28 mouse cellular contexts compared by ENCODE assay signal in the genomic region with DNA sequence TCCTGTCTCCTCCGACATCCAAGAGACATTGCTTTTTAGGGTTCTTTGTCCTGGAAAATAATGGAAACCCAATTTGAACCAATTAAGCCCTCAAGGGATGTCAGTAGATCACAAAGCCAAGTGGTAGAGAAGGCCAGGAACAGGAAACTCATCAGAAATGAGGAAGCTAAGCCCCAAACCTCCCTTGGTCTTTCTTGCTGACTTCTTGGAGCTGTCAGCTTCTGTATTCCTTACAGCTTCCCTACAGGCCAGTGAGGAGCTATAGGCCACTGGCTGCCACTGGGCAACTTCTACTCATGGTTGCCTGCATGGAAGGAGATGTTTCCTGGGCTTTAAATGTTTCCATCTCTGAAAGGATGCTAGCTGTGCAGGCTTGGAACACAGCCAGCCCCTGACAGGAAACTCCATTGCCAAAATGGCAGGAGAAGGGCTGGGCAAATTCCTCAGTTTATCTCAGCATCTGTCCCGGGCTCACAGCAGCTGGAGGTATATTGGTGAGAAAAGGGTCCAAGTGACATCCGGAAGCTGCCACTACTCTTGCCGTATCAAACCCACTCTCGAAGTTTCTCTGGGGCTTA. TPM values are rescaled to one million over a fixed set of nuclear protein-coding genes. Genes with fewer than 3 reads are reported as not detected.
"Had no signal": no experiment of that assay in that cellular context is flagged by ENCODE, and none has a peak within 500 bp of the region (broad histone marks: within the 10 kb centered on the region; RNA-seq: fewer than 3 reads in every experiment).

No protein-coding gene starts in this region.

- ATAC-seq: hindbrain, embryonic 16.5 days; inflammation-experienced regulatory T-cells, adult 6 months; intestine, embryonic 15.5 days; intestine, postnatal 0 days had no signal

- H3K9me3 ChIP-seq: heart, embryonic 10.5 days; heart, embryonic 12.5 days; hindbrain, embryonic 10.5 days; hindbrain, embryonic 12.5 days; intestine, embryonic 15.5 days; kidney, embryonic 15.5 days; limb, embryonic 10.5 days; limb, embryonic 12.5 days; liver, embryonic 13.5 days; liver, embryonic 15.5 days had no signal

- H3K36me3 ChIP-seq: heart, embryonic 10.5 days; heart, embryonic 12.5 days; hindbrain, embryonic 10.5 days; hindbrain, embryonic 12.5 days; intestine, embryonic 15.5 days; kidney, embryonic 15.5 days; limb, embryonic 10.5 days; limb, embryonic 12.5 days; liver, embryonic 13.5 days; liver, embryonic 15.5 days had no signal

- H3K4me2 ChIP-seq: heart, embryonic 12.5 days; hindbrain, embryonic 12.5 days; hindbrain, embryonic 14.5 days; intestine, embryonic 15.5 days; kidney, embryonic 15.5 days; limb, embryonic 12.5 days; liver, embryonic 11.5 days; liver, embryonic 13.5 days; liver, embryonic 15.5 days had no signal

- H3K9ac ChIP-seq: heart, embryonic 12.5 days; hindbrain, embryonic 12.5 days; hindbrain, embryonic 14.5 days; intestine, embryonic 15.5 days; kidney, embryonic 15.5 days; limb, embryonic 12.5 days; liver, embryonic 13.5 days; liver, embryonic 15.5 days had no signal

- H3K27me3 ChIP-seq: heart, embryonic 12.5 days; hindbrain, embryonic 12.5 days; intestine, embryonic 15.5 days; kidney, embryonic 15.5 days; limb, embryonic 12.5 days; liver, embryonic 13.5 days; liver, embryonic 15.5 days had no signal

- DNase-seq: gastrocnemius, adult 2 months; gastrocnemius, postnatal 10 days; gastrocnemius, postnatal 25 days; heart, adult 18-20 months; heart, postnatal 10 days; heart, postnatal 4 days; kidney, adult 18-20 months; kidney, adult 8-10 months; kidney, postnatal 25 days; liver; liver, embryonic 13.5 days had no signal

- H3K27ac ChIP-seq: gastrocnemius, adult 2 months; heart, embryonic 10.5 days; hindbrain, embryonic 10.5 days; hindbrain, embryonic 12.5 days; hindbrain, embryonic 14.5 days; intestine, embryonic 15.5 days; kidney, embryonic 15.5 days; kidney, postnatal 0 days; layer of hippocampus, adult 2 months; left cerebral cortex, adult 2 months; limb, embryonic 10.5 days; limb, embryonic 12.5 days; liver, embryonic 13.5 days; liver, embryonic 15.5 days had no signal

- H3K4me3 ChIP-seq: gastrocnemius, adult 2 months; heart, embryonic 10.5 days; heart, embryonic 12.5 days; hindbrain, embryonic 10.5 days; hindbrain, embryonic 12.5 days; intestine, embryonic 15.5 days; kidney, embryonic 15.5 days; layer of hippocampus, adult 2 months; left cerebral cortex, adult 2 months; limb, embryonic 10.5 days; limb, embryonic 12.5 days; liver, embryonic 13.5 days; liver, embryonic 15.5 days had no signal

- H3K4me1 ChIP-seq: intestine, embryonic 15.5 days; kidney, embryonic 15.5 days; limb, embryonic 10.5 days; liver, embryonic 13.5 days; liver, embryonic 15.5 days had no signal

RNA-seq across cellular contexts. Expression of gene Insyn1, which starts 55.5 kb away (rescaled TPM):
- polyA plus RNA-seq: inflammation-experienced regulatory T-cells, adult 6 months; liver, embryonic 15.5 days had no signal
